Mouse (Mus musculus): ENCODE measurements around the gene Olfr1502.
"Not testable (repeated sequence)": the region's sequence is repeated elsewhere in the genome, so short reads cannot be mapped to it uniquely, and the experiment has no call there.

Olfr1502 gene

DNA sequence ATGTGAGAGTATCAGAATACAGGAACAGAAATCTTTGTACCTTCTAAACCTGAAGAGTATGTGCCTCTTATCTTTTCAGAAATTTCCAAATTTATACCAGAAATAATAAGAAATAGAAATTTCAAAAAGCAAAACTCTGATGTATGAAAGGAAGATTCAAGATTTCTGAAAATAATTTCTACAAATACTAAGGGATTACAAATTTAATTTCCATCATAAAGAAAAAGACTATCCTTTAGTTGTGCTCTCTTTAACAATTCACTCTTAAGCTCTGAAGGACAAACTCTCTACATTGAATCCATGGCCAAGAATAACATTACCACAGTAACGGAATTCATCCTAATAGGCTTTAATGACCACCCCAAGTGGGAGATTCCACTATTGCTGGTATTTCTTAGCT, at the start of gene Olfr1502:
Olfr1502 (plus strand) TSS at position 301 of the 400 bp plus-strand sequence.
- no peak for DNase-seq (ENCODE audit: extremely low read depth, insufficient read length, low spot score)

DNA sequence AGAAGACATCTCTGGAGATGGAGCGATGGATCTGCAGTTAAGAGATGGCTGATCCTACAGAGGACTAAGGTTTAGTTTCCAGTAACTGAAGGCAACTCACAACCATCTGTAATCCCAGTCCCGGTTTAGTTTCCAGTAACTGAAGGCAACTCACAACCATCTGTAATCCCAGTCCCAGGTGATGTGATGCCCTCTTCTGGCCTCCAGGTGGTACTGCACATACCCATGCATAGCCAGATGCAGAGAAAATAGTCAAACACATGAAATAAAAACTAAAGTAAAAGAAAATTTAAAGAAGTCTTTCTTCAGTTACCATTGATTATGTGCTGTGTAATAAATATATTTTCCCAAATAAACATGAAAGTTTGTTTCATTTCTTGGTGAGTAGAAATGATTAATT, 48.8 kb upstream of the Olfr1502 start:
- no peak for DNase-seq (ENCODE audit: extremely low read depth, insufficient read length, low spot score)

DNA sequence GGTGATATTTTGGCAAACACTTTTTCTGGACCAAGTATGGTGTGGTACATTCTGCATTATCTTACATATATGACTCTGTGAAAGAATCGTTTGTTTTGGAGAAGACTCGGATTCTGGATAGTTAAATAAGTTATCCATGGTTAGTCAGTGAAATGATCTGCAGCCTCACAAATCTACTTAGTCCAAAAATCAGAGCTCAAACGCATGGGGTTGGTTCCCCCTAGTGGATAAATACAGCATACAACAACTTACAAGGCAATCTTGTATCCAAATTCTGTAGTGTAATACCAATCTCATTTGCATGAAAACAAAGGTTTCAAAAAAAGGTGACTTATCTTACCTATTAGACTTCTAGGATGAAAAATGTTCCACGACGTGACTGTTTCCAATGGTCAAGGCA, 42.8 kb upstream of the Olfr1502 start:
- DNase-seq (ENCODE audit: extremely low read depth, insufficient read length, low spot score): no peak

DNA sequence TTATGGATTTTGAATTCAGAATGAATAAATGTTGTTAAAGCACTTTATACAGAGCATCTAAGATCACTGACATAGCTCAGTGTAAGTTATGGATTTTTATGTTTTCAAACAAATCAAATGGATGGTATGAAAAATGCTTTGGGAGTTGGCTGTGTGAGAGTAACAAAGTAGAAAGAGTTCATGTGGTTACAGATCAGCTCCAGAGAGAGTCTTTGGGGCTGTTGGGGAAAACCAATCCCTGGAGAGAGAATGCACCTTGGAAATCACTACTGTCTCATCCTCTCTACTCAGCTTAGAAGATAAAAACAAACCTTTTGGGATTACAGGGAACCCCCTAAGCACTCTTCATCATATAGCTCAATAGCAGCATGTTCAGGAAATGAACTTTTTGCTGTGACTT, 42.2 kb upstream of the Olfr1502 start, which contains the start of gene Olfr1499:
Olfr1499 (minus strand) TSS at position 101 of the 400 bp plus-strand sequence.
- DNase-seq (ENCODE audit: extremely low read depth, insufficient read length, low spot score): no peak

DNA sequence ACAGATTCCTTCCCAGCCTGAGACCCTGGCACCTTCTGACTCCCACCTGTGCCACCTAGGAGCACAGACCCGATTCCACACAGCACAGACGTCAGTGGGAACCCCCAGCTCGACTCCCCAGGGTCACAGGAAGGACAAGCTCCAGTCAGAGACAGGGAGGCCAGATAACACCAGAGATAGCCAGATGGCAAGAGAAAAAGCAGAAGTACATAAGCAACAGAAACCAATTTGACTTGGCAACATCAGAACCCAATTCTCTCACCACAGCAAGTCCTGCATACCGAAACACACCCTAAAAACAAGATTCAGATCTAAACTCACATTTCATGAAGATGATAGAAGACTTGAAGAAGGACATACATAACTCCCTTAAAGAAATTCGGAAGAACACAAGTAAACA, 40.7 kb upstream of the Olfr1502 start:
- no peak for DNase-seq (ENCODE audit: extremely low read depth, insufficient read length, low spot score)

DNA sequence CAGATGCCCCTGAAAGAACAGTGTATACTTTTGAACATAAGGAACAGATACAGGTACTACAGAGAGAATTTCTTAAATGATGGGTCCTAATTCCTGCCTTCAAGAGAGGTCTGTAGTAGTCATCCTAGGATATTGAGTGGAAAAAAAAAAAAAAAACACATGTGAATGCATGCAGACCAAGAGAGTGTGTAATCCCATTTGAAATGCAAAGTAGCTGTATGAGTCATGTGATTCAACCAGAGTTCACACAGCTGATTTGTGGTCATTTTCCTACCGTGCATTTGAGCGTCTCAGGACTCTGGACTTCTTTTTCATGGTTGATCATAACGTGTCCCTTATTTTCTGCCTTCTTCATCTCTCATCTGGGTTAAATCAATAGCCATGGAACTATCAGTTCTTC, 33.1 kb upstream of the Olfr1502 start:
- DNase-seq (ENCODE audit: extremely low read depth, insufficient read length, low spot score): no peak

DNA sequence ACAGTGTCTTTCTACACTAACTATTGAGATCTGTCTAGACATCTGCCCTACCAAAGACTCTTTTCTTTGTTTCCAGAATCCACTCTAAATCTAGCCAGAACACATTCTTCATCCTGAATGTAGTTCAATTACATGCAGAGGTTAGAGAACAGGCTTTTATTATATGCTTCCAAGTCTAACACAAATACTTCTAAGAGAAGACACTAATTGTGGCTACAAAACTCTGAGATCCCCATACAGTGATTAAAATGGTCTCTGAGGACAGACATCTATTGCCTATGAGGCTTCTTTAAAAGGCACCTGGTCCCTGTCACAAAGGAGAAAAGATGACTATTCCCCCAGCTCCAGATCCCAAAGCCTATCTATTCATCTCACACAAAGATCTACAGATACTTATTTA, 31.2 kb upstream of the Olfr1502 start, which contains the start of gene Olfr1500:
Olfr1500 (minus strand) TSS at position 101 of the 400 bp plus-strand sequence.
- no peak for DNase-seq (ENCODE audit: extremely low read depth, insufficient read length, low spot score)

DNA sequence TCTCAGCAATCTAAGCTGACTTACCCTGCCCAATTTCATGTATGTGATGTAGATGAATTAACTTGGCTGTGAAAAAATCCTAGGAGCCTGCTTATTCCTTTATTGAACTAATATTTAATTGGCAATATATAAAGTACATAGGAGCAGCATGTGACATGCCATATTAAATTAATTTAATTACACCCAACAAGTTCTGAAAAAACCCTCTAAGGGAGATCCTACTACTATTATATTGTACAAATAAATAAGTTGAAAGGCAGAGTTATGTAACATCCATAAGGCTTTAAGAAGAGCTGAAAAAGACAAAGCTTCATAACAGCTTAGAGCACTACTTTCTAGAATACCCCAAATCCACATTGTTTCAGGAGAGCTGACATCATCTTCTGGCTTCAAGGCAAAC, 11.0 kb upstream of the Olfr1502 start, which contains the start of gene Olfr1501:
Olfr1501 (minus strand) TSS at position 101 of the 400 bp plus-strand sequence.
- not testable (repeated sequence) for DNase-seq (ENCODE audit: extremely low read depth, insufficient read length, low spot score)

DNA sequence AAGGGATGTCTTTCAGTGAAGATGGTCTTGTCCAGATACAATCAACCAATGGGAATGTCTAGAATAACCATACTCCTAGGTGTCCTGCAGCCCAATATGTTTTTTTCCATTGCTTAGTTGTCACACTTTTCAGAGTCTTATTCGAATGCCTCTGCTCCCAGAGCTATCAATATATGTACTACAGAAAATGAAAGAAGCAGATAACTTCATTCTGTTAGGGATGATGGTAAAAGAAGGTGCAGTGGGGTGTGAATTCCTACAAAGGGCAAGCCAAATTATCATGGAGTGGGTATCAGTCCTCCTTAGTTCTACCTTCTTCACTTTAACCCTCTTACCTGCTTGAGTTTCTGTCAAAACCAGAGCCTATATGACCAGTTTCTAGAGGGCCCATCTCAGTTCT, 36.2 kb downstream of the Olfr1502 start, which contains the start of gene Olfr1504:
Olfr1504 (minus strand) TSS at position 101 of the 400 bp plus-strand sequence.
- no peak for DNase-seq (ENCODE audit: extremely low read depth, insufficient read length, low spot score)
